Mouse (Mus musculus): Measurements from ENCODE around the gene Skap2. TPM values are rescaled to one million over a fixed set of nuclear protein-coding genes. Genes with fewer than 3 reads are reported as not detected.

The Skap2 gene
- polyA plus RNA-seq, 1 experiment, result 10.3 TPM

DNA sequence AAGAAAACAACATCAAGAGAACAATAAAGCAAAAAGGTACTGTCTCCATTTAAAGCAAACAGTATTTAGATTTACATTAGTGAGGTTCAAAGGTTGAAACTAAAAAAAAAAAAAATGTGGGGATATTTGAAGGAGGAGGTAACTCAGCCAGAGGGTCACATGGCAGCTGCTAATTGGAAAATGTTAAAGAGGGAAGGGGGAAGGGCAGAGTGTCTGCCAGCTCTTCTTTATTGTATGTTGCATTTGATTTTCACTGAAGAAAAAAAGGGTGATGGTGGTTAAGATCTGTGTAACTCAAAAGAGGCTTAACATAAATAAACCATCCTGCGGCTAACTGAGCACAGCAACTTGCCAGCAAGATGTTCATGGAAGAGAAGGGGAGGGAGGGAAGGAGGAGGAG, 142.1 kb downstream of the Skap2 start:
- peak; percentile 72 for DNase-seq (ENCODE audit: low read depth)
- TF ChIP-seq POLR2A (IDR thresholded peaks at IDR 0.05; ENCODE audit: borderline replicate concordance, extremely low read depth, insufficient read depth, insufficient read length, poor library complexity, severe bottlenecking), result no peak
- TF ChIP-seq CTCF (IDR thresholded peaks at IDR 0.05; ENCODE audit: borderline replicate concordance, extremely low read depth, insufficient read depth, insufficient read length), result no peak

DNA sequence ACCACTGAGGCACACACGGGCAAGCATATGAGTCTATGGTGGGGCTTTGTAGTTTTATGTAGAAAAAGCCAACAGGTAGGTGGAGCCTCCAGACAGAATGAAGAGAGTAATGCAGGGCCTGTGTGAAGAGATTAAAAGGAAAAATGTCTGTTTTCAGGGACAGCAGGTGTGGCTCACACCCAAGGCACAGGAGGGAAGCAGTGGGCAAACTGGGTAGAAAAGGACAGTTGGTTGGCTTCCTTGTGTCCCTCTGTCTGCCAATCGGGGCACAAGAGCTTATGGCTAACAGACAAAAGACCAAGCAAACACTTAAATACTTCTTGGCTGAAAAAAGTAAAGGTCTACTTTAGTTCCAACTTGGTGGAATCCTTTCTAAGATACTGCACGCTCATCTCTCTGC, 145.8 kb downstream of the Skap2 start:
- no peak for DNase-seq (ENCODE audit: low read depth)
- no peak for TF ChIP-seq CTCF (IDR thresholded peaks at IDR 0.05; ENCODE audit: borderline replicate concordance, extremely low read depth, insufficient read depth, insufficient read length)

DNA sequence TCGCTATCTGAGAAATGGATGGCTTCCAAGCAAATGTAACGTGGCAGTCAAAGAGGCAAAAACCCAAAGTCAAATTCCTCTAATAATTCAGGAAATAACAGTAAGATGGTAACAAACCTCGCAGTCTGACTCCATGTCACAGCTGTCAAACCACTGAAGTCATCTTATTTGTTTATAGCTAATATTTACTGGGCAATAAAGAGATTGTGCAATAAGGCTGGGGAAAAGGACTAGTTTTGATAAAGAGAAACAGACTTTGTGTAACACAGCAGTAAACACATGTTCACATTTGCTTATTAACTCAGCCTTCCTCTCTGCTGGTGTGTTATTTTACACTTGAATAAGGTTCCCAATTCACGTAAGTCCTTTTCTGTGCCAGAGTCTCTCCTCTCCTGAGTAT, 148.8 kb downstream of the Skap2 start:
- TF ChIP-seq CTCF (IDR thresholded peaks at IDR 0.05; ENCODE audit: borderline replicate concordance, extremely low read depth, insufficient read depth, insufficient read length) (no peak), POLR2A (IDR thresholded peaks at IDR 0.05; ENCODE audit: borderline replicate concordance, extremely low read depth, insufficient read depth, insufficient read length, poor library complexity, severe bottlenecking) (no peak)

GRCm38 (mm10) chr6:51860300-51860699, 152.0 kb downstream of the Skap2 start:
- no peak for TF ChIP-seq POLR2A (IDR thresholded peaks at IDR 0.05; ENCODE audit: borderline replicate concordance, extremely low read depth, insufficient read depth, insufficient read length, poor library complexity, severe bottlenecking)
- TF ChIP-seq CTCF (IDR thresholded peaks at IDR 0.05; ENCODE audit: borderline replicate concordance, extremely low read depth, insufficient read depth, insufficient read length), result no peak
- no peak for DNase-seq (ENCODE audit: low read depth)

More for the DNA sequence above, 148.8 kb downstream of the Skap2 start:
- no peak for DNase-seq (ENCODE audit: low read depth)

DNA sequence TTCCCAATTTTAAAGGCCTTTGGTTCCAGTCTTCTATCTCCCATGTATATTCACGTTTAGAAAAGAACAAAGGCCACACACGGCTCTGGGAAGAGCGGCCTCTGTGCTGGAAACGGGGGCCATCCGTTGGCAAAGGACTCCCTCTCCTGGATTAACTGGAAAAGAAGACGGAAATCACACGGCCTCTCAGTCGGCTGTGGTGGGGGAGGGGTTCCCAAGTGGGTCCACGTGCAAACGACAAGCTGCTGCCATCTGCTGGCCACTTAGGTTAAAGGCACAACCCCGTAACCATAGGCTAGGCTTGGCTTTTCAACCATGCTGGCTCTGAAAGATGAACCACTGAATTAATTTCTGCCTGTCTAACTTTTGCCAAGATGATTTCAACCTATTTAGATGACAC, 154.5 kb downstream of the Skap2 start:
- TF ChIP-seq CTCF (IDR thresholded peaks at IDR 0.05; ENCODE audit: borderline replicate concordance, extremely low read depth, insufficient read depth, insufficient read length) (peak; percentile 96), POLR2A (IDR thresholded peaks at IDR 0.05; ENCODE audit: borderline replicate concordance, extremely low read depth, insufficient read depth, insufficient read length, poor library complexity, severe bottlenecking) (no peak)
- peak; percentile 99 for DNase-seq (ENCODE audit: low read depth)

DNA sequence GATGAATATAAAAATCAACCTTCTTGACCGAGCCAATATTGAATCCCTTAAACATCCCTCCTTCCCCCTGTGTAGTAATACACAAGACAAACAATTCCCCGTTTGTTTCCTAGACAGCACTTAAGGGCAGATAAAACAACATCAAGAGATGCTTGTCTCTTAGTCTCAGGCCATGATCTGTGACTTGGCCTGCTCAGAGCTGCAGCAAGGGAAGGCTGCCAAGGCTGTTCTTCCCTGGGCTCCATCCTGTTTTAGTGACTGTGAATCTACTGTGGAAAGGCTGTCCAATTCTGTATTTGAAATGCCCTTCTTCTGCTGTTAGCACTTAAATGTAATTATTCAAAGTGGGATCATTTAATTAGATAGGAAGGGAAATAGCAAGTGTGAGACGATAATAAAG, 159.1 kb downstream of the Skap2 start:
- TF ChIP-seq CTCF (IDR thresholded peaks at IDR 0.05; ENCODE audit: borderline replicate concordance, extremely low read depth, insufficient read depth, insufficient read length), result no peak
- no peak for TF ChIP-seq POLR2A (IDR thresholded peaks at IDR 0.05; ENCODE audit: borderline replicate concordance, extremely low read depth, insufficient read depth, insufficient read length, poor library complexity, severe bottlenecking)
- DNase-seq (ENCODE audit: low read depth), result no peak

GRCm38 (mm10) chr6:51852643-51853042, 159.7 kb downstream of the Skap2 start:
- DNase-seq (ENCODE audit: low read depth), result no peak
- TF ChIP-seq POLR2A (IDR thresholded peaks at IDR 0.05; ENCODE audit: borderline replicate concordance, extremely low read depth, insufficient read depth, insufficient read length, poor library complexity, severe bottlenecking) (no peak), CTCF (IDR thresholded peaks at IDR 0.05; ENCODE audit: borderline replicate concordance, extremely low read depth, insufficient read depth, insufficient read length) (no peak)

DNA sequence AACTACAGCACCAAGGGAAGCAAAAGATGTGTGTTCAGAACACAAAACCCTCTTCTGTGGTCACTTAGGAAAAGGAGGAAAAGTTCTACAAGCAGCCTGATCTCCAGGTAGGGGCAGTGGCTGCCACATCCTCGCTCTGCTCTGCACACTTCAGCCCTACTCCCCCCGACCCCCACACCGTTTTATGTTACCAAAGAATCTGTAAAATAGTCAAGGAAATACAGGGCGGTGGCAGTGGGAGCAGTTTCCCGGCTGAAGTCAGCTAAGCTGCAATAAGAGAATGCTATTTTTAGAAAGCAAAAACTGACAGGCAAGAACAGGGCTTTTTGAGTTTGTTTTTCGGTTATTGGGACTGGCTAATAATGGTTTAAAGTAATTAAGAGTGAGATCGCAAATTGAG, 160.8 kb downstream of the Skap2 start:
- TF ChIP-seq CTCF (IDR thresholded peaks at IDR 0.05; ENCODE audit: borderline replicate concordance, extremely low read depth, insufficient read depth, insufficient read length) (no peak), POLR2A (IDR thresholded peaks at IDR 0.05; ENCODE audit: borderline replicate concordance, extremely low read depth, insufficient read depth, insufficient read length, poor library complexity, severe bottlenecking) (no peak)
- no peak for DNase-seq (ENCODE audit: low read depth)

- DNase-seq (ENCODE audit: low read depth), result peak; percentile 69
- no peak for TF ChIP-seq CTCF (IDR thresholded peaks at IDR 0.05; ENCODE audit: borderline replicate concordance, extremely low read depth, insufficient read depth, insufficient read length)
- TF ChIP-seq POLR2A (IDR thresholded peaks at IDR 0.05; ENCODE audit: borderline replicate concordance, extremely low read depth, insufficient read depth, insufficient read length, poor library complexity, severe bottlenecking), result no peak
Observed at GRCm38 (mm10) chr6:51850030-51850817, 162.1 kb downstream of the Skap2 start.

GRCm38 (mm10) chr6:51849561-51849960, 162.8 kb downstream of the Skap2 start:
- peak; percentile 93 for DNase-seq (ENCODE audit: low read depth)
- no peak for TF ChIP-seq CTCF (IDR thresholded peaks at IDR 0.05; ENCODE audit: borderline replicate concordance, extremely low read depth, insufficient read depth, insufficient read length)
- no peak; the same call in 1 of the 2 replicates for TF ChIP-seq POLR2A (IDR thresholded peaks at IDR 0.05; ENCODE audit: borderline replicate concordance, extremely low read depth, insufficient read depth, insufficient read length, poor library complexity, severe bottlenecking)

- DNase-seq (ENCODE audit: low read depth), result peak; percentile 78
- TF ChIP-seq POLR2A (IDR thresholded peaks at IDR 0.05; ENCODE audit: borderline replicate concordance, extremely low read depth, insufficient read depth, insufficient read length, poor library complexity, severe bottlenecking), result no peak
- TF ChIP-seq CTCF (IDR thresholded peaks at IDR 0.05; ENCODE audit: borderline replicate concordance, extremely low read depth, insufficient read depth, insufficient read length), result no peak
Observed at GRCm38 (mm10) chr6:51844106-51844505, 168.2 kb downstream of the Skap2 start.

DNA sequence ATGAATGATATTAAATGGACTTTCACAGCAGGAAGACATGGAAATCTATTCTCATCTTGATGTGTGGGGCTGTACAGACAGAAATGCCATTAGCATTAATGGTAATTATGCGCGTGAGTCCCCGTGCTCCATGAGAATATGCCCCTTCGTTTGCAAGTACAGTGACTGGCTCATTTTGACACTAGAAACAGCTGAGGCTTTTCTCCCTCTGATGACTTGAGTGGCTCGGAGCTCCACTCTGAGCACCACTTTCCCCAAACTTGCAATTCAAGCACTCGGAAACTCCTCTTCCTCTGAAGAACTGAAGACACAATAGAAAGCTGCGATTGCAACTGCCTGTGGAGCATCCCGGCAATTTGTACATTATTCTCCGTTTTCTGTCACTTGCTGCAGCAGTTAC, 169.3 kb downstream of the Skap2 start:
- TF ChIP-seq CTCF (IDR thresholded peaks at IDR 0.05; ENCODE audit: borderline replicate concordance, extremely low read depth, insufficient read depth, insufficient read length) (no peak), POLR2A (IDR thresholded peaks at IDR 0.05; ENCODE audit: borderline replicate concordance, extremely low read depth, insufficient read depth, insufficient read length, poor library complexity, severe bottlenecking) (no peak)
- peak; percentile 63 for DNase-seq (ENCODE audit: low read depth)

Data from brain, embryonic 14.5 days (tissue).